Mouse (Mus musculus): ENCODE measurements around the gene Mrps18c. TPM values are rescaled to one million over a fixed set of nuclear protein-coding genes. Genes with fewer than 3 reads are reported as not detected.

Gene Mrps18c
- total RNA-seq, 2 experiments from 2014 or later, result 48.1 to 57.8 TPM

- intact Hi-C loops (cut with DNase I), result loop anchor here (10.0 kb wide), 1 partner anchor 844 kb away; the partner anchor contains the start of gene Nkx6-1
- DNase-seq (ENCODE audit: low spot score in 2 of 2), result peak; percentile 67 to 85
These were observed 22.2 kb downstream of the Mrps18c start, which contains the start of gene Abraxas1 for GRCm38 (mm10) chr5:100820483-100821184. TSS of gene Abraxas1 (minus strand) at chr5:100820965.

GRCm38 (mm10) chr5:100821375-100821774, 22.9 kb downstream of the Mrps18c start:
- no peak for DNase-seq (ENCODE audit: low spot score in 2 of 2)
- intact Hi-C loops (cut with DNase I), result loop anchor here (10.0 kb wide), 1 partner anchor 843 kb away; the partner anchor contains the start of gene Nkx6-1

GRCm38 (mm10) chr5:100822826-100823225, 24.4 kb downstream of the Mrps18c start:
- DNase-seq (ENCODE audit: low spot score in 2 of 2), result no peak
- intact Hi-C loops (cut with DNase I), result loop anchor here (10.0 kb wide), 1 partner anchor 842 kb away; the partner anchor contains the start of gene Nkx6-1

- DNase-seq (ENCODE audit: low spot score in 2 of 2), result no peak
- intact Hi-C loops (cut with DNase I), result loop anchor here (2.0 to 10.0 kb wide), 2 partner anchors 89 to 839 kb away; partner anchors contain the start of gene Nkx6-1
These were observed 27.5 kb downstream of the Mrps18c start for GRCm38 (mm10) chr5:100825975-100826374.

GRCm38 (mm10) chr5:100826531-100826930, 28.1 kb downstream of the Mrps18c start:
- intact Hi-C loops (cut with DNase I), result loop anchor here (2.0 to 10.0 kb wide), 2 partner anchors 88 to 838 kb away; partner anchors contain the start of gene Nkx6-1
- no peak for DNase-seq (ENCODE audit: low spot score in 2 of 2)

- intact Hi-C loops (cut with DNase I), result loop anchor here (10.0 kb wide), 1 partner anchor 836 kb away; the partner anchor contains the start of gene Nkx6-1
These were observed 30.3 kb downstream of the Mrps18c start for GRCm38 (mm10) chr5:100828701-100829100.

GRCm38 (mm10) chr5:100832680-100833079, 34.3 kb downstream of the Mrps18c start:
- intact Hi-C loops (cut with DNase I), result no loop called here
- DNase-seq (ENCODE audit: low spot score in 2 of 2), result no peak

More at GRCm38 (mm10) chr5:100828701-100829100, 30.3 kb downstream of the Mrps18c start:
- no peak for DNase-seq (ENCODE audit: low spot score in 2 of 2)

- intact Hi-C loops (cut with DNase I), result no loop called here
- DNase-seq (ENCODE audit: low spot score in 2 of 2), result no peak
These were observed 35.4 kb downstream of the Mrps18c start for GRCm38 (mm10) chr5:100833841-100834240.

- intact Hi-C loops (cut with DNase I), result no loop called here
- no peak for DNase-seq (ENCODE audit: low spot score in 2 of 2)
These were observed 37.6 kb downstream of the Mrps18c start for GRCm38 (mm10) chr5:100835862-100836538.

GRCm38 (mm10) chr5:100837907-100838306, 39.5 kb downstream of the Mrps18c start:
- no peak for DNase-seq (ENCODE audit: low spot score in 2 of 2)
- intact Hi-C loops (cut with DNase I), result no loop called here

- intact Hi-C loops (cut with DNase I), result no loop called here
- no peak for DNase-seq (ENCODE audit: low spot score in 2 of 2)
These were observed 46.1 kb downstream of the Mrps18c start for GRCm38 (mm10) chr5:100844485-100844884.

GRCm38 (mm10) chr5:100845485-100845847, 47.0 kb downstream of the Mrps18c start, which contains the start of gene Gpat3:
TSS of gene Gpat3 (plus strand) at chr5:100845713.
- peak in 1 of 2 experiments; percentile 6 for DNase-seq (ENCODE audit: low spot score in 2 of 2)
- intact Hi-C loops (cut with DNase I), result no loop called here

GRCm38 (mm10) chr5:100845848-100846598, 47.6 kb downstream of the Mrps18c start:
- intact Hi-C loops (cut with DNase I), result no loop called here
- peak; percentile 23 to 25 for DNase-seq (ENCODE audit: low spot score in 2 of 2)

GRCm38 (mm10) chr5:100846599-100846920, 48.1 kb downstream of the Mrps18c start:
- no peak for DNase-seq (ENCODE audit: low spot score in 2 of 2)
- intact Hi-C loops (cut with DNase I), result no loop called here

GRCm38 (mm10) chr5:100847143-100847542, 48.7 kb downstream of the Mrps18c start:
- DNase-seq (ENCODE audit: low spot score in 2 of 2), result no peak
- intact Hi-C loops (cut with DNase I), result no loop called here

GRCm38 (mm10) chr5:100853963-100854362, 55.5 kb downstream of the Mrps18c start:
- no peak for DNase-seq (ENCODE audit: low spot score in 2 of 2)
- intact Hi-C loops (cut with DNase I), result no loop called here

Measured in left cerebral cortex, postnatal 14 days (tissue).